Mouse (Mus musculus): Measurements from ENCODE around the gene Naa38. TPM values are rescaled to one million over a fixed set of nuclear protein-coding genes. Genes with fewer than 3 reads are reported as not detected.

The Naa38 gene
- total RNA-seq, 2 experiments from 2014 or later = 99.3 to 111 TPM

DNA sequence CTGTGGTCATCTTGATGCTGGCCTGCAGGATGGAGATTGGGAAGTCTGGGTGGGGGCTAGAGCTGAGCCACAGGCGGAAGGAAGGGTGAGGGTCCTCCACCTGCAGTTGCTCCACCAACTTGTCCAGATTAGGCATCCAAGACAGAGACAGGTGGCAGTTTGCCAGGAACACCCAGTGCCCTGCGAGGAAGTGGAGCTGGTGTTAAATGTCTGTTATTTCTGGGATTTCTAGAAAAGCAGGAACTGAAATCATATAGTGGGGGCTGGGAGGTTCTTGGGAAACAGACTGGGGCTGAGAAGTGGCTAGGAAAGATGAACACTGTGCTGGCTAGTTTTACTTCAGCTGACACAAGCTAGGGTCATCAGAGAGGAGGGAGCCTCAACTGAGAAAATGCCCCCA, 34.0 kb downstream of the Naa38 start:
- peak in 1 of 2 experiments; percentile 46 for DNase-seq (ENCODE audit: low spot score in 2 of 2)

DNA sequence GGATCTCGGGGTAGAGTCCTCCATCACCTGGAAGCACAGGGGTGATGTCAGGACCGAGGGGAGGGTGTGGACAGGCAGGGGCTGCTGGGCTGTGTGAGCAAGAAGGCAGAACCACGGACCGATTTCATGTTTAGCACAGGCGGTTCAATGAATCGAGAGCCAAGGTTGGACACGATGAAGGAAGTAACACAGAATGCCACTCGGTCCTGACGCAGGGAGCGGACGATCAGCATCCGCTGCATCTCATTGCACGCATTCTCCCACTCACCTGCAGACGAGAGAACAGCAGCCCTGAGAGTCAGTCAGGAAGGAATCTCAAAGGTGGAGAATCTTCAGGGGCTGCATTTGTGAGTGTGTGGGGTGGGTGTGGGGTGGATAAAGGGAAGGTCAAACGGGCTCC, 35.3 kb downstream of the Naa38 start:
- DNase-seq (ENCODE audit: low spot score in 2 of 2) = no peak

DNA sequence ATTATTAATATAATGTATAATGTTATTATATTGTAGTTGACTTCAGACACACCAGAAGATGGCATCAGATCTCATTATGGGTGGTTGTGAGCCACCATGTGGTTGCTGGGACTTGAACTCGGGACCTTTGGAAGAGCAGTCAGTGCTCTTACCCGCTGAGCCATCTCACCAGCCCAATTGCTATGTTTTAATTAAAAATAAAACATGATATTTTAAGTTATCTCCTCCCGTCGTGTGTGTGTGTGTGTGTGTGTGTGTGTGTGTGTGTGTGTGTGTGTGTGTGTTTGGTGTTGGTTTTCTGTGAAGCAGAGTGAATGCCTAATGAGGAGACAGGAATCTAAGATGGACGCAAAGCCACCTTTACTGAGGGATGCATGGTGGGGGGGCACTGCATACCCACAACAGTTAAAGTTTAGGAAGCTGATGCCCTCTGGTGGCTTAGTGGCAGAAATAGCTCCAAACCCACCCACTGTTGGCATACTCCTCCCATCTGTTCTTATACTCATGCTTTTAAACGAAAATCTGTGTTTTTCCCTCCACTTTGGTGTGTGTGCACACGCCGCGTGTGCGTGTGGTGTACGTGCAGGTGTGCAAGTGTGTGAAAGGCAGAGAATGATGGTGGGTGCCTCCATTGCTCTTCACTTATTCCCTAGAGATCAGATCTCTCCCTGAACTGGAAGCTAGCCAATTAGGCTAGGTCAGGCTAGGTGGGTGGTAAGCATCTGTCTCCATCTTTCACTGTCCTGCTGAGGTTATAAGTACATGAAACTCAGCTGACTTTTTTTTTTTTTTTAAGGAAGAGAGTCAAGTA, 36.7 kb downstream of the Naa38 start:
- peak; percentile 71 to 87 for DNase-seq (ENCODE audit: low spot score in 2 of 2)

DNA sequence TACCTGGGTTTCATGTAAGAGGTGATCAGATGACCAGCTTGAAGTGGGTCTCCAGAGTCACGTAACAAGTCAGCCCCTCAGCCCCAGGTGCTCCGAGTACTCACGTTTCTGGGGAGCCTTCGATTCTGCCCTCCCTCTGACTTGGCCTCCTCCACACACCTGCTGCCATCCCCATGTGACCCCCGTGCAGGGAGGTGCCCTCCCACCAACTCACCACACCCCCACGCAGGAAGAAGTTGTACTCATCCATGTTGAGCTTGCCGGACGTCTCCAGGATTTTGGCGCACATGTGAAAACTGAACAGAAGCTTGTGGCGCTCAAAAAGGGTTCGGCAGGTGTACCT, 37.3 kb downstream of the Naa38 start:
- DNase-seq (ENCODE audit: low spot score in 2 of 2) = no peak

DNA sequence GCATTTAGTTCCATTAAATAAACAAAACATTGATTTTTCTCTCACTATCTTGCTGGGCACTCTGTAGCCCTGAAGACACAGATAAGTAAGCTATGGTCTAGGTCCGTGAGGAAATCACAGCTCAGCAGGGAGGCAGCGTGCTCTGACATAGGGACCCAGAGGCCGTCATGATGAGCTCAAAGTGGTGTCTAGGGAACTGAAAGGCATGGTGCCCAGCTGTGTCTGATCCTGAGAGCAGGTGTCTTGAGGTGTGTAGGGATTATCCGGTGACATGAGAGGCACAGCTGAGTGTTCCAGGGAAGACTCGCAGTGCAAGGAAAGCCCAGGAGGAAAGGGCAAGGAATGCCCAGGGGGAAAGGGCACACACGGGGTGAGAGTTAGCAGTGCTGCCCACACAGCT, 37.9 kb downstream of the Naa38 start:
- no peak for DNase-seq (ENCODE audit: low spot score in 2 of 2)

DNA sequence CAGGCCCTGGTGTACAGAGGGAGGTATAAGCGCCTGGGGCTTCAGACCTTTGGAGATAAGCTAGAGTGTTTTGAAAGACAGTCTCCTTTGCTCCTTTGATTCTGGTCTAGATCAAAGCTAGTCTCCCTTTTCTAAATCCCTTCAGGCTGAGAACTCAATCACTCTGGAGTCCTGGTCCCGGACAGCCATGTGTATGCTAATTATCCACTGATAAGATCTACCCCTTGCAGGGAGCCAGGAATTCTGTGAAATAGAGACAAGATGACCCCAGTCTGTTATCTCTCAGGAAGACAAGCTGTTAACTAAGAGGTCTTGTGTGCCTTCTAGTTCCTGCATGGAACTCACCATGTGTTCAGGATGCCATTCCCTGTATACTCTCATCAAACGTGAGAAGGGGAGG, 42.0 kb downstream of the Naa38 start:
- no peak for DNase-seq (ENCODE audit: low spot score in 2 of 2)

DNA sequence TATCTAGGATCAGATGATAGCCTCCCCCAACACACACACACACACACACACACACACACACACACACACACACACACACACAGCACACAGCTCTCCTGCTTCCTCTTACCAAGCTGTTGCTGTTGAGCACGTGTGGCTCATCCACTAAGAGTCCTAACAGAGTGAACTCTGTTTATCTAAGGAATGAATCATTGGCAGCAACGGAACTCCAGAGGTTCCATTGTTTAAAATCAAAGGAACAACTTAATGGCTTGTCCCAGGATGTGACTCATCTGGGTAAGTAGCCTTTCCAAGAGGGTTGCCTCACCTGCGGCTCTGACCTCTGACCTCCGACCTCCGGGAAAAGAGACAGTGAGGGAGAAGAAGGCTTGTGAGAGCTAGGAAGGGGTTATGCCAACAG, 48.0 kb downstream of the Naa38 start:
- DNase-seq (ENCODE audit: low spot score in 2 of 2) = no peak

Other genes starting within 250 kb of the Naa38 start
- gene Alox12b, start 238.5 kb upstream of the Naa38 start, total RNA-seq (2021) = under 1 TPM; 0.65 to 0.95 TPM
- 1 to 10 TPM; 5.5 to 8.4 TPM for gene Alox8, start 197.6 kb upstream of the Naa38 start, total RNA-seq (2021)
- gene Gucy2e, start 158.5 kb upstream of the Naa38 start, total RNA-seq (2021) = 1 to 10 TPM; 1.0 to 1.1 TPM
- gene Cntrob, start 71.7 kb upstream of the Naa38 start, total RNA-seq (2021) = 10 to 100 TPM; 15.3 to 16.9 TPM
- 10 to 100 TPM; 65.5 to 79.1 TPM for gene Trappc1, start 71.5 kb upstream of the Naa38 start, total RNA-seq (2021)
- gene Kcnab3, start 69.2 kb upstream of the Naa38 start, total RNA-seq (2021) = 10 to 100 TPM; 15.2 to 18.6 TPM
- 10 to 100 TPM; 71.7 to 76.9 TPM for gene Rnf227, start 55.0 kb upstream of the Naa38 start, total RNA-seq (2021)
- 100 to 1,000 TPM; 519 to 534 TPM for gene Chd3, start 26.1 kb upstream of the Naa38 start, total RNA-seq (2021)
- 10 to 100 TPM; 36.0 to 39.7 TPM for gene Cyb5d1, start 144 bp downstream of the Naa38 start, total RNA-seq (2021)
- 1 to 10 TPM; 2.1 to 2.3 TPM for gene Tmem88, start 2.7 kb downstream of the Naa38 start, total RNA-seq (2021)
- 10 to 100 TPM; 41.7 to 42.8 TPM for gene Kdm6b, start 18.2 kb downstream of the Naa38 start, total RNA-seq (2021)
- 1 to 10 TPM; 5.8 to 6.3 TPM for gene Dnah2, start 153.6 kb downstream of the Naa38 start, total RNA-seq (2021)
- gene Efnb3, start 164.7 kb downstream of the Naa38 start, total RNA-seq (2021) = 100 to 1,000 TPM; 144 to 156 TPM
- gene Wrap53, start 184.8 kb downstream of the Naa38 start, total RNA-seq (2021) = 1 to 10 TPM; 8.6 to 9.5 TPM
- gene Trp53, start 184.9 kb downstream of the Naa38 start, total RNA-seq (2021) = 10 to 100 TPM; 27.3 to 29.6 TPM
- gene Atp1b2, start 210.5 kb downstream of the Naa38 start, total RNA-seq (2021) = 100 to 1,000 TPM; 513 to 551 TPM
- not detected for gene Shbg, start 222.4 kb downstream of the Naa38 start, total RNA-seq (2021)
- gene Sat2, start 226.5 kb downstream of the Naa38 start, total RNA-seq (2021) = 10 to 100 TPM; 16.1 to 19.8 TPM
- 100 to 1,000 TPM; 105 to 106 TPM for gene Fxr2, start 237.5 kb downstream of the Naa38 start, total RNA-seq (2021)

All from layer of hippocampus, postnatal 14 days (tissue).